16 mouse cellular contexts compared by ENCODE assay signal in genomic region chr1:70165343-70166158, GRCm38 (mm10).
DNase-seq lines count a peak whose midpoint lies in the region; ATAC-seq and TF ChIP-seq lines count a peak whose summit lies in the region.
"Had no signal": no experiment of that assay in that cellular context is flagged by ENCODE, and none has a peak within 500 bp of the region (broad histone marks: within the 10 kb centered on the region; RNA-seq: fewer than 3 reads in every experiment).

No protein-coding gene starts in this region.

- no peak overlapping the region for H3K4me3 ChIP-seq in forebrain, embryonic 14.5 days (ENCODE audit: low read depth, low read length)
- no peak overlapping the region for H3K4me3 ChIP-seq in forebrain, embryonic 11.5 days (ENCODE audit: low read depth, low read length)
- no peak overlapping the region for H3K4me3 ChIP-seq in lung, adult 2 months (replicated peaks; ENCODE audit: extremely low read depth, low read depth, low read length)
- H3K4me3 ChIP-seq in left cerebral cortex, adult 2 months, result no peak overlapping the region
- H3K4me3 ChIP-seq: erythroblast, embryonic 14.5 days; heart, embryonic 12.5 days; limb, embryonic 15.5 days; neural tube, embryonic 12.5 days had no signal

- in situ Hi-C loops in Patski (cut with MboI; ENCODE audit: low pct_unique_long_range_greater_than_20kb), result no loop called here

- 48% methylated on average over 3 of the region's 3 CpGs for WGBS in forebrain, embryonic 14.5 days
- 80% methylated on average over 3 of the region's 3 CpGs for WGBS in forebrain, embryonic 11.5 days
- WGBS in lung, adult 2 months, result 42% methylated on average over 3 of the region's 3 CpGs

- POLR2A ChIA-PET in Patski (lab: Charles Lee), result no interaction called here

- no peaks in the 10 kb centered on the region for H3K9me3 ChIP-seq in forebrain, embryonic 14.5 days (replicated peaks; ENCODE audit: control insufficient read depth, low read length)
- H3K9me3 ChIP-seq in forebrain, embryonic 11.5 days (ENCODE audit: control insufficient read depth, low read length), result no peaks in the 10 kb centered on the region
- H3K9me3 ChIP-seq: heart, embryonic 12.5 days; limb, embryonic 15.5 days; neural tube, embryonic 12.5 days had no signal

- no peaks in the 10 kb centered on the region for H3K4me1 ChIP-seq in forebrain, embryonic 14.5 days (ENCODE audit: control insufficient read depth, insufficient read depth, low read length)
- no peaks in the 10 kb centered on the region for H3K4me1 ChIP-seq in forebrain, embryonic 11.5 days (replicated peaks; ENCODE audit: control insufficient read depth, insufficient read depth, low read length)
- no peaks in the 10 kb centered on the region for H3K4me1 ChIP-seq in lung, adult 2 months (ENCODE audit: control insufficient read depth, insufficient read depth, low read length)
- H3K4me1 ChIP-seq: heart, embryonic 12.5 days; limb, embryonic 15.5 days; neural tube, embryonic 12.5 days had no signal

- no peaks in the 10 kb centered on the region for H3K27me3 ChIP-seq in forebrain, embryonic 14.5 days (replicated peaks; ENCODE audit: control insufficient read depth, insufficient read depth, low read length)
- H3K27me3 ChIP-seq in forebrain, embryonic 11.5 days (ENCODE audit: control insufficient read depth, insufficient read depth, low read length), result no peaks in the 10 kb centered on the region
- H3K27me3 ChIP-seq in Patski, result no peaks in the 10 kb centered on the region
- H3K27me3 ChIP-seq: heart, embryonic 12.5 days; limb, embryonic 15.5 days; neural tube, embryonic 12.5 days had no signal

- peak; percentile 55 for DNase-seq in forebrain, embryonic 14.5 days (ENCODE audit: low spot score)
- no peak for DNase-seq in forebrain, embryonic 11.5 days (ENCODE audit: low spot score)
- peak; percentile 1 for DNase-seq in lung, postnatal 14 days
- DNase-seq in lung, adult 2 months, result no peak
- DNase-seq in Patski (ENCODE audit: low read depth, low spot score), result peak; percentile 83
- peak; percentile 36 for DNase-seq in fibroblast of lung, adult 2 months (ENCODE audit: low read depth)
- no peak for DNase-seq in left cerebral cortex, adult 2 months (ENCODE audit: extremely low spot score in 1 of 2, low spot score in 2 of 2)
- DNase-seq: cerebellum, adult 11 months; kidney, adult 2 months; kidney, postnatal 14 days; right cerebral cortex, postnatal 4 days; thymus, postnatal 14 days had no signal

- H3K27ac ChIP-seq in forebrain, embryonic 14.5 days (ENCODE audit: low read depth, low read length), result no peak overlapping the region
- H3K27ac ChIP-seq in forebrain, embryonic 11.5 days (ENCODE audit: low read depth, low read length), result no peak overlapping the region
- H3K27ac ChIP-seq in left cerebral cortex, adult 2 months, result no peak overlapping the region
- H3K27ac ChIP-seq: limb, embryonic 15.5 days; neural tube, embryonic 12.5 days had no signal

- no peak overlapping the region for H3K9ac ChIP-seq in forebrain, embryonic 14.5 days (ENCODE audit: low read length)
- H3K9ac ChIP-seq in forebrain, embryonic 11.5 days (ENCODE audit: low read length), result no peak overlapping the region
- H3K9ac ChIP-seq: heart, embryonic 12.5 days; limb, embryonic 15.5 days; neural tube, embryonic 12.5 days had no signal

- no peak for TF ChIP-seq CTCF in lung, adult 2 months (IDR thresholded peaks at IDR 0.05; ENCODE audit: insufficient read depth, low read length)
- no peak for TF ChIP-seq CTCF in Patski (IDR thresholded peaks at IDR 0.05)
- TF ChIP-seq CTCF in left cerebral cortex, adult 2 months (IDR thresholded peaks at IDR 0.05), result no peak

- CTCF ChIA-PET in Patski (lab: Charles Lee), result interaction anchor here (0.9 to 1.5 kb wide), 2 partner anchors 33 to 105 kb away, joined by 3 to 4 read pairs; no protein-coding TSS in a partner anchor

- intact Hi-C loops in left cerebral cortex, adult 2 months (cut with DNase I), result no loop called here

- TF ChIP-seq POLR2A in lung, adult 2 months (IDR thresholded peaks at IDR 0.05; ENCODE audit: borderline replicate concordance, extremely low read depth, low read depth, low read length), result no peak

- no peak overlapping the region for H3K4me2 ChIP-seq in forebrain, embryonic 14.5 days (ENCODE audit: low read length)
- no peak overlapping the region for H3K4me2 ChIP-seq in forebrain, embryonic 11.5 days (ENCODE audit: low read depth, low read length, severe bottlenecking)
- H3K4me2 ChIP-seq: heart, embryonic 12.5 days; limb, embryonic 15.5 days; neural tube, embryonic 12.5 days had no signal

- ATAC-seq in forebrain, embryonic 14.5 days, result peak; percentile 68; the same call in 1 of the 2 replicates
- ATAC-seq in forebrain, embryonic 11.5 days (replicated peaks; ENCODE audit: low FRiP score), result no peak
- ATAC-seq in Patski, result peak; percentile 98

- no peaks in the 10 kb centered on the region for H3K36me3 ChIP-seq in forebrain, embryonic 14.5 days (ENCODE audit: control insufficient read depth, insufficient read depth, low read length)
- no peaks in the 10 kb centered on the region for H3K36me3 ChIP-seq in forebrain, embryonic 11.5 days (ENCODE audit: control insufficient read depth, insufficient read depth, low read length)
- H3K36me3 ChIP-seq: heart, embryonic 12.5 days; limb, embryonic 15.5 days; neural tube, embryonic 12.5 days had no signal

Comparison
In these comparisons a context has a peak if more than half of its experiments do, and no peak if none do; other contexts are left out.
1. DNase-seq: peak in forebrain, embryonic 14.5 days (single experiment), lung, postnatal 14 days (single experiment), Patski (single experiment) and fibroblast of lung, adult 2 months (single experiment); none in forebrain, embryonic 11.5 days (single experiment), lung, adult 2 months (single experiment) and left cerebral cortex, adult 2 months (0 of 2).